Mouse (Mus musculus) testis, postnatal 14 days (tissue): ENCODE results near the gene Alb.

Experiments
- DNase-seq: peaks from one replicate; pipeline ENCODE4 v3.0.0; 2021; ENCODE audit warnings: low spot score

The Alb gene

GRCm38 (mm10) chr5:90460619-90461018 is at the start of gene Alb:
TSS of gene Alb (plus strand) at chr5:90460897.
- no peak for DNase-seq

DNA sequence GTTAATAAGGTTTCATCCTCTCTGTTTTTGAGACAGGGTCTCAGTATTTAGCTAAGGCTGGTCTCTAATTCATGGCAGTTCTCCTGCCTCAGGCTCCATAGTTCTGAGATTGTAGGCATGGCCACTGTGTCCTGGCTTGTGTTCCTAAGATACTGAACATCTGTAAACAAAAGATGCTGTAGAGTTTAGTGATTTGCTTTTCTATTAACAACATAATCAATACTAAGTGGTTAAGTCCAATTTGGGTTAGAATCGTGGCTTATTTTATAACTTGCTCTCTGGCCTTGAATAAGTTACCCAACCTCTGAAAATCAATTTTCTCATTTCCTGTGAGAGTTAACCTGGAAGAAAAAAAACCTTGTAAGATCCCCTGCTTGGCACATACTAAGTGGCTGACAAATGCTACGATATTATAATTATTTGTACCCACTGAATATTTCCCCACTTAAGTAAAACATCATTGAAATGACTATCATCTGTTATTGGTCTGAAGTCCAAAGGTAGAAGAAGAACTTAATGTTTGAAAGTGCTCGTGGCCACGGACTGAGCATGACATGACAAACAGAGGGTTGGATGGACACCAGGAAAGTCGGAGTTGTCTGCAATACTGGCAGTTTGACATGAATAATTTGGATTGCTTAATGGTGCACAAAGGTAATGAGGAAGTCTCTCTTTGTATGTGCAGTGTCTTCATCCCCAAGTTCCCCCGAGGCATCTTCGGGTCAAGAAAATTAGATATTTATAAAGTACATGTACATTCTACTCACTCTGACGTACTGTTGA is 46.4 kb upstream of the Alb start:
- DNase-seq, result no peak

DNA sequence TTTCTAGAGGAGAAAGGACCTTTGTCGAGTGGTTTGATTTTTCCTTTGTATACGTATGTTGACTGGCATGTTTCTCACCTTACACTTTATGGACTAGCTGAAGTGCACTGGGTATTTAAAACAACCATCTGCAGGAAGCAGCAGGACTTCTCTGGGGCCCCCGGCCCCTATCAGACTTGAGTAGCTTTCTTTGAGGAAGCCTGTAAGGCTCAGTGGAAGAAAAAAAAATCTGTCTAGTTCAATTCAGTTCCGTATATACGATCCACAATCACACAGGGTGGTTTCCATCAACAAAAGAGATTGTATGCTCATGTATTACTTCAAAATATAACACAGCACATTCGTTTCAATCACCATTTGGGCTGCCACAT is 45.8 kb upstream of the Alb start:
- DNase-seq, result no peak

DNA sequence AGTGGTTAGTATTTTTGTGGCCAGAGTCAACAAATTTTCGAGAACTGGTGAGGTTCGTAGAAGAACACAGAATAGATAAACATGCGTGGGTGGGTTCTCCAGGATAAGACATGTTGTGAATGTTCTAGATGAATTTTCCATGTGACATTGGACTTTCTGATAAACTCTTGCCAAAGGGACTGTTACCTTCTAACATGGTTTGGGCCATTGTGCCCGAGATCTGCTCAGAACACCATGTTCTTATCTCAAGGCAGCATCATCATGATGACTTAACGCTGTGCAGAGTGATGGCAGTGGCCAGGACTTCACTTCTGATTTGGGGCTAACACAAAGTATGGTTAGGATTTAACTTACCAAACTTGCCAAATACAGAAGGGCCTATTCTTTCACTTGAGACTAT is 36.1 kb upstream of the Alb start:
- DNase-seq, result no peak

GRCm38 (mm10) chr5:90425191-90425590 is 35.5 kb upstream of the Alb start:
- no peak for DNase-seq

DNA sequence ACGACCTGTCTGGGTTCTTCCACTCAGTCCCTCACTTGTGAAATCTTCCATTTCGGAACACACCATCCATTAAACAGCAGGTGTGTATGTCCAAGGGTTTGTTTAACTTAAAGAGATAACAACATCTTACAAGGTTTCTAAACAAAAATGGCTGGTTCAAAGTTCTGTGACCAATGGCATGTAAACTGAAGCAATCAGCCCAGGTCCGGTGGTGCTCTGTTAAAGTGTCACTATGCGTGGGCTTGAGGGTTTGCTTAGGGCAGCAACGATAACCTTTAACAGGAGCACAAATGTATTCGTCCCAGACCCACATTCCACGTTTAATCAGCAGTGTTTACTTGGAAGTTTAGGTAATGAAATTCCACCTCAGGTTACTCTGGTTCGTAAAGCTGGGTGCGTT is 29.6 kb upstream of the Alb start:
- no peak for DNase-seq

DNA sequence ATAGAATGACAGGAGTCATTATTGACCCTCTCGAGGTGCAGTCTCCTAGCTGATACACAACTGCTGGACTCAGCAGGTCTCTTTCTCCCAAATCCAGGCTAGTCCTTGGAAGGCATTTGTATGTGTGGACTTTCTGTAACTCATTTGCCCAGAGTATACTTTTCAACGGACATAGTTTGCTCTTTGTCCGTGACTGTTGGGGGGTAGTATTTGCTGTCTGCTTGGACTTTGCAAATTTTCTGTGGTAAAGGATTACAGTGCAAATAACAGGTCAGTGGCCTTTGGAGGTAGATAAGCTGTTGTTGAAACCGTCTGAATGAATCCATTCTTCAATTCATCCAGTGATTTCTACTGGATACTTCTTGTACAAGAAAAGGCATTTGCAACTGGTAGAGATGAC is 21.5 kb upstream of the Alb start:
- no peak for DNase-seq

DNA sequence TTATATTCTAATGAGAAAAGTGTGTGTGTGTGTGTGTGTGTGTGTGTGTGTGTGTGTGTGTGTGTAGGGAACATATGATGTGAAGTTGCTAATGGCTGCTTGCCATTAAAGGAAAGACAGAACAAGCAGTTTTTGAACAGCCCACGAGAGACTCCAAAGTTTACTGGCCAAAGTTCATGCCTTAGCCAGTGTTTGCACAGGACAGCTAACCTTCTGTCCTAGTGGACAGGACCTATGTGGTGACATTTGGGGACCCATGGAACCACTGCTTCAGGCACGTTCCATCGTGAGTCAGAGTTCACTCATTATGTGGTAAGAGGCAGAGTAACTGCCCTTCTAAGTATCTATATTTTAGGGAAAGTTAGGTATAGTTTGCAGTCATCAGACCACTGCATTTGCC is 13.1 kb upstream of the Alb start:
- no peak for DNase-seq

DNA sequence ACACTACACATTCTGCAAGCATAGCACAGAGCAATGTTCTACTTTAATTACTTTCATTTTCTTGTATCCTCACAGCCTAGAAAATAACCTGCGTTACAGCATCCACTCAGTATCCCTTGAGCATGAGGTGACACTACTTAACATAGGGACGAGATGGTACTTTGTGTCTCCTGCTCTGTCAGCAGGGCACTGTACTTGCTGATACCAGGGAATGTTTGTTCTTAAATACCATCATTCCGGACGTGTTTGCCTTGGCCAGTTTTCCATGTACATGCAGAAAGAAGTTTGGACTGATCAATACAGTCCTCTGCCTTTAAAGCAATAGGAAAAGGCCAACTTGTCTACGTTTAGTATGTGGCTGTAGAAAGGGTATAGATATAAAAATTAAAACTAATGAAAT is 10.7 kb upstream of the Alb start:
- no peak for DNase-seq

GRCm38 (mm10) chr5:90452711-90453110 is 8.0 kb upstream of the Alb start:
- no peak for DNase-seq

DNA sequence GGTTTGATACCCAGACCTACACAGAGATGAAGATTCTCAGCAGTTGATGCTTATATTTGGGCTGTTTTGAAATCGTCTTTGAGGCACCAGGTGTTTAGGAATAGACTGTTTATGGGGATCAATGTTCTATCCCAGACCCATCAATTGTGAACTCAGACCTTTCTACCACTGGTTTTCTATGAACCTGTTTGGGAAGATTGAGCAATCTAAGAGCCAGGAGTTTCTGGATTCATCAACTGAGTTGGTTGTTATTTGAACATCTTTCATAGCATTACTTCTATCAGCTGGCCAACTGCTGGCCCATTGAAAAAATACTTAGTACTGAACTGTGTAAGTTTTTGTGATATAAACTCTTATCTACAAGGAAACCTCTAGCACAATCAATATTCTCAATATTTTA is 3.5 kb upstream of the Alb start:
- no peak for DNase-seq

- DNase-seq, result no peak
Measured at GRCm38 (mm10) chr5:90458727-90459126, 2.0 kb upstream of the Alb start.

GRCm38 (mm10) chr5:90466806-90467205 is 6.1 kb downstream of the Alb start:
- no peak for DNase-seq

GRCm38 (mm10) chr5:90467245-90467644 is 6.5 kb downstream of the Alb start:
- DNase-seq, result no peak

GRCm38 (mm10) chr5:90470836-90471235 is 10.1 kb downstream of the Alb start:
- no peak for DNase-seq

DNA sequence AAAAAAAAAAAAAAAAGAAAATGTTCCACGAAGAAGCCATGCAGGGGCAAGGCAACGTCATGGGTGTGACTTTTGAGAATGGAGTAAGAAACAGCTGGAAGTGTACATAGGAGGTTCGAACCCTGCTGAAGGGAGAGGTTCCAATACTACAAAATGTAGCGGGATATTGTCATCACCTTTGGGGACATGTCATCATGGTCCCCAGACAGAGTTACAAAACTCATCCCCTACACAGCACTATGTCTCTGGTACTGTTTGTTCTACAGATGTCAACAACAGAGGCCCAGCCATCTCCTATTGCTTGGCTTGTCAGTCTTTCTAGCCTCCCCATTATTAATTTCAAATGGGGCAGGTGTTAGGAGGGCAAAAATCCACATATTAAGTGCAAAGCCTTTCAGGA is 13.2 kb downstream of the Alb start:
- DNase-seq, result no peak

DNA sequence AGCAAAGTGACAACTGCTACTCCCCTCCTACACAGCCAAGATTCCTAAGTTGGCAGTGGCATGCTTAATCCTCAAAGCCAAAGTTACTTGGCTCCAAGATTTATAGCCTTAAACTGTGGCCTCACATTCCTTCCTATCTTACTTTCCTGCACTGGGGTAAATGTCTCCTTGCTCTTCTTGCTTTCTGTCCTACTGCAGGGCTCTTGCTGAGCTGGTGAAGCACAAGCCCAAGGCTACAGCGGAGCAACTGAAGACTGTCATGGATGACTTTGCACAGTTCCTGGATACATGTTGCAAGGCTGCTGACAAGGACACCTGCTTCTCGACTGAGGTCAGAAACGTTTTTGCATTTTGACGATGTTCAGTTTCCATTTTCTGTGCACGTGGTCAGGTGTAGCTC is 13.7 kb downstream of the Alb start:
- DNase-seq, result no peak

DNA sequence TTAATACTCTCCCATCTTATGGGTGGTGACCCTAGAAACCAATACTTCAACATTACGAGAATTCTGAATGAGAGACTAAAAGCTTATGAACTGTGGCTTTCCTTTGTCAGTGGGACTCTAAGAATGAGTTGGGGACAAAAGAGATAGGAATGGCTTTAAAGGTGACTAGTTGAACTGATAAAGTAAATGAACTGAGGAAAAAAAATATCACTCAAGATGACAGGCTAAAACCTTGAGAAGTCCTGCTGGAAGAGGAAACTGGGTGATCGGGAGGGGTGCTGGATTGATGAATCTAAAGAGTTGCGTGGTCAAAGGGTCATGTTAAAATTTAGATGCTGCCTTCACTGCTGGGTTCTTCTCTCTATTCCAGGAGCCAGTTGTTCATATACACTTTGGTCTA is 16.0 kb downstream of the Alb start:
- no peak for DNase-seq

- no peak for DNase-seq
Measured at GRCm38 (mm10) chr5:90477308-90478140, 16.8 kb downstream of the Alb start.

DNA sequence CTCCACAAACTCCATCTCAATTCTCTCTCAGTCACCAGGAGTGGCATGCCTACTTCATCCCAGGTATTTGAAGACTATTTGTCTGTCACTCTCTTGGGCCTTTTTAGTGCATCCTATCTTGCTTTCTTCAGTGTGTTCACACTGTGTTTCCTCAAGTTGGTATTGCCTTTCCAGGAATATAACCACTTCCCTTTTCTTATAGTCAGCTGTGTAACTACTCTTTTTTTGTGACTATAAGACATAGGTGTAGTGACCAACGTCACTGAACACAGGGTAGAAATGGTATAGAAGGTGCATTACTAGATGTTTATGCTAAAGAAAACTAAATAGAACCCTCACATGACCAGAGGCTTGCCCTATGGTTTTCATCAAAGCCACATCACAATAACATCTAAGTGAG is 18.2 kb downstream of the Alb start:
- DNase-seq, result no peak

DNA sequence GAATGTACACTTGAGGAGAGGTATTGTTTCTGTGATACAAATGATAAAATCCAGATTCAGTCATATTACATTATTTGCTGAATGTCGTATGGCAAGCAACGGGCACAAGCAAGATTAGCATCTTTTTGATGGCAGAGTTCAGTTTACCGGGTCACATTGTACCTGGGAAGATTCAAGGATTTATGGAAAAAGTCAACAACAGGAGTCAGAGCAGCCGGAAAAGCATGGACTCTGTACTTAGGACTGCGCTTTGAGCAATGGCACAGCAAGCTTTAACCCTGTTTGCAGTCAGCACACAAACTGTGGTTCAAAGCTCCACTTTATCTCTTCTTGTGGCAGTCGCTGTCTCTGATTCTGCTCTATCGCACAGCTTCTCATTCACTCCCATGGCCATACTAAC is 24.9 kb downstream of the Alb start:
- no peak for DNase-seq

- no peak for DNase-seq
Measured at GRCm38 (mm10) chr5:90488323-90488722, 27.6 kb downstream of the Alb start.

- DNase-seq, result no peak
Measured at GRCm38 (mm10) chr5:90490518-90490917, 29.8 kb downstream of the Alb start, which contains the start of gene Afp. TSS of gene Afp (plus strand) at chr5:90490737.

DNA sequence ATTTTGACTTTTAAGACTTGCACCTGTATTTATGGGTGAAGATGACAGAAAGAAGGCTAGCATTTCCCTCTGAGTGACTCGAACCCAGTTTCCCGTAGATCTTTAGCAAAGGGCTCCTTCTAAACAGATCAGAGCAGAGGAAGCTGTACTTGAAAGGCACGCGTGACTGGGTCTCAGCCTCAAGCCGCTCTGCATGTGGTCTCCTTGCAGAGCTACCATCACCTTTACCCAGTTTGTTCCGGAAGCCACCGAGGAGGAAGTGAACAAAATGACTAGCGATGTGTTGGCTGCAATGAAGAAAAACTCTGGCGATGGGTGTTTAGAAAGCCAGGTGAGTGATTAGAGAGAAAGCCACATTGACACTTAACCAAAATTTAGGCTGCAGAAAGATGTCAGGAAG is 31.7 kb downstream of the Alb start:
- DNase-seq, result no peak
